Comparison of ENCODE assay signal across 8 mouse cellular contexts in the genomic region with DNA sequence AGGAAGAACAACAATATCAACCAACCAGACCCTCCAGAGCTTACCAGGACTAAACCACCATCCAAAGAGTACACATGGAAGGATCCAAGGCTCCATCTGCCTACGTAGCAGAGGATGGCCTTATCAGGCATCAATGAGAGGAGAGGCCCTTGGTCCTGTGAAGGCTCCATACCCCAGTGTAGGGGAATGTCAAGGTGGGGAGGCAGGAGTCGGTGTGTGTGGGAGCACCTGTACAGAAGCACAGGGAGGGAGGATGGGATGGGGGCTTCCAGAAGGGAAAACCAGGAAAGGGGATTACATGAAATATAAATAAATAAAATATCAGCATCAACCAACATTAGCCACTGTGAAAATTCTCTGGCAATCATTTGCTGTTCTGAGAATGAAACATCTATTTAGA. TPM values are rescaled to one million over a fixed set of nuclear protein-coding genes. Genes with fewer than 3 reads are reported as not detected.
DNase-seq lines count a peak whose midpoint lies in the region.
"Had no signal": no experiment of that assay in that cellular context is flagged by ENCODE, and none has a peak within 500 bp of the region (broad histone marks: within the 10 kb centered on the region; RNA-seq: fewer than 3 reads in every experiment).

No protein-coding gene starts in this region.

- DNase-seq in cerebellum, adult 11-12 months = peak; percentile 12
- DNase-seq in cerebellum, adult 9-10 months = peak; percentile 6
- DNase-seq in gastrocnemius, postnatal 25 days = peak; percentile 5
- peak; percentile 95 for DNase-seq in heart, adult 11 months
- peak; percentile 14 for DNase-seq in heart, postnatal 4 days
- DNase-seq in testis, postnatal 14 days (ENCODE audit: low spot score) = peak; percentile 25
- peak; percentile 5 for DNase-seq in thymus, postnatal 14 days

RNA-seq across cellular contexts. Expression of a gene that starts 25.1 kb away (rescaled TPM):
- not detected for total RNA-seq in gastrocnemius, postnatal 25 days (2021)
- total RNA-seq in heart, postnatal 4 days (2021) = under 1 TPM in 1 of 2 experiments, not detected in 1; 0.12 TPM
- total RNA-seq: CH12.LX had no signal

Comparison
In these comparisons a context has a peak if more than half of its experiments do, and no peak if none do; other contexts are left out.
1. Peak in every context shown above with its lines: DNase-seq.
2. DNase-seq: peak in every context shown above with its lines; median percentile 95 in heart, adult 11 months; 25 in testis, postnatal 14 days; 14 in heart, postnatal 4 days; 12 in cerebellum, adult 11-12 months; 6 in cerebellum, adult 9-10 months; 5 in gastrocnemius, postnatal 25 days; 5 in thymus, postnatal 14 days.